Mouse (Mus musculus): ENCODE data around the gene Ccdc152.

- TF ChIP-seq CTCF (IDR thresholded peaks at IDR 0.05; ENCODE audit: low read depth, low read length) (no peak), GATA1 (IDR thresholded peaks at IDR 0.05; ENCODE audit: borderline replicate concordance, low read length) (no peak), TAL1 (conservative IDR thresholded peaks at IDR 0.05; ENCODE audit: low read depth, low read length) (no peak), POLR2AphosphoS5 (IDR thresholded peaks at IDR 0.05; ENCODE audit: insufficient replicate concordance, low read depth, low read length) (no peak), GATA2 (IDR thresholded peaks at IDR 0.05; ENCODE audit: borderline replicate concordance, low read depth, low read length) (no peak)
These were observed 33.8 kb downstream of the Ccdc152 start for GRCm38 (mm10) chr15:3269496-3269895.

All from G1E (cell line).